Mouse (Mus musculus) heart, embryonic 13.5 days (tissue): ENCODE data around the gene Kazn. TPM values are rescaled to one million over a fixed set of nuclear protein-coding genes. Genes with fewer than 3 reads are reported as not detected.
A peak's percentile ranks its signal among the peaks of the same experiment; 100 is the strongest.

Experiments
- ATAC-seq: fragments of 200-750 bp; cut with Nextera tagmentation; 2 replicates; pipeline ENCODE4 v1.8.0; 2017; ENCODE audit warnings: moderate TSS enrichment; ENCODE audit not compliant: insufficient number of reproducible peaks, low FRiP score, low TSS enrichment; ENCODE audit errors: extremely low read depth
- H3K27ac ChIP-seq: fragments of 300-500 bp; sonication (generic); replicated peaks from 2 replicates; pipeline ENCODE4 v1.5.1; 2015; ENCODE audit warnings: moderate library complexity, mild to moderate bottlenecking, inconsistent platforms
- H3K27me3 ChIP-seq: fragments of 300-500 bp; sonication (generic); replicated peaks from 2 replicates; pipeline ENCODE4 v1.6.1; 2015; ENCODE audit warnings: mild to moderate bottlenecking, inconsistent platforms
- H3K36me3 ChIP-seq: fragments of 300-500 bp; sonication (generic); 2 replicates; pipeline ENCODE4 v1.6.1; 2015; ENCODE audit warnings: mild to moderate bottlenecking, inconsistent platforms
- H3K4me1 ChIP-seq: fragments of 300-500 bp; sonication (generic); 2 replicates; pipeline ENCODE4 v1.6.1; 2015; ENCODE audit warnings: inconsistent platforms
- H3K4me2 ChIP-seq: fragments of 300-500 bp; sonication (generic); 2 replicates; pipeline ENCODE4 v1.6.1; 2015; ENCODE audit warnings: inconsistent platforms, mild to moderate bottlenecking, moderate library complexity
- H3K4me3 ChIP-seq: fragments of 300-500 bp; sonication (generic); 2 replicates; pipeline ENCODE4 v1.5.1; 2015; ENCODE audit warnings: moderate library complexity, mild to moderate bottlenecking, inconsistent platforms
- H3K9ac ChIP-seq: fragments of 300-500 bp; sonication (generic); 2 replicates; pipeline ENCODE4 v1.6.1; 2015; ENCODE audit warnings: inconsistent platforms, mild to moderate bottlenecking, moderate library complexity
- H3K9me3 ChIP-seq: fragments of 300-500 bp; sonication (generic); 2 replicates; pipeline ENCODE4 v1.6.1; 2016; ENCODE audit warnings: inconsistent platforms
- WGBS: fragments of 180-500 bp; shearing (Covaris S2); methylation state at CpG from one replicate; pipeline ENCODE4 v1.1.7; 2015; ENCODE audit warnings: mixed read lengths; 5-methylcytosine and 5-hydroxymethylcytosine counted together
- polyA plus RNA-seq: library from polyadenylated mRNA; unstranded; fragments of >200 nt; fragmentation: Nextera tagmentation; extraction: Ambion mirVana; gene quantifications from 2 replicates; pipeline ENCODE4 v1.2.1, GENCODE M21; 2015

Kazn gene
- polyA plus RNA-seq, 1 experiment from 2014 or later: 5.8 TPM

- H3K27ac ChIP-seq: peak overlapping the region; percentile 91; the same call in 1 of the 2 replicates
Measured at GRCm38 (mm10) chr4:142083193-142083592, 156.0 kb downstream of the Kazn start.

GRCm38 (mm10) chr4:142082703-142083102, 156.5 kb downstream of the Kazn start:
- Histone ChIP-seq H3K9ac (peak overlapping the region; percentile 91; the same call in 1 of the 2 replicates), H3K27ac (no peak overlapping the region), H3K4me3 (peak overlapping the region; percentile 81), H3K4me2 (peak overlapping the region; percentile 91), H3K4me1 (peaks cover 59% of the 10 kb centered on the region), H3K9me3 (no peaks in the 10 kb centered on the region), H3K27me3 (peaks cover 22% of the 10 kb centered on the region), H3K36me3 (no peaks in the 10 kb centered on the region)
- ATAC-seq: no peak
- 67% methylated on average over 4 of the region's 4 CpGs for WGBS

More at GRCm38 (mm10) chr4:142083193-142083592, 156.0 kb downstream of the Kazn start:
- Histone ChIP-seq H3K27me3 (peaks cover 22% of the 10 kb centered on the region), H3K9me3 (no peaks in the 10 kb centered on the region), H3K9ac (peak overlapping the region; percentile 91), H3K4me1 (peaks cover 55% of the 10 kb centered on the region), H3K4me3 (peak overlapping the region; percentile 81), H3K36me3 (no peaks in the 10 kb centered on the region), H3K4me2 (peak overlapping the region; percentile 91)
- 51% methylated on average over 6 of the region's 6 CpGs for WGBS
- ATAC-seq: no peak

- Histone ChIP-seq H3K9me3 (no peaks in the 10 kb centered on the region), H3K27ac (peak overlapping the region; percentile 43), H3K27me3 (peaks cover 22% of the 10 kb centered on the region), H3K4me3 (no peak overlapping the region), H3K36me3 (no peaks in the 10 kb centered on the region), H3K4me2 (peak overlapping the region; percentile 36), H3K4me1 (peaks cover 69% of the 10 kb centered on the region), H3K9ac (peak overlapping the region; percentile 68)
- ATAC-seq: no peak
- WGBS: 46% methylated on average over 13 of the region's 13 CpGs
Measured at GRCm38 (mm10) chr4:142081631-142082283, 157.4 kb downstream of the Kazn start.

GRCm38 (mm10) chr4:142080901-142081630, 158.1 kb downstream of the Kazn start:
- Histone ChIP-seq H3K27ac (peak overlapping the region; percentile 43), H3K4me2 (peak overlapping the region; percentile 36), H3K4me1 (peaks cover 70% of the 10 kb centered on the region), H3K4me3 (no peak overlapping the region), H3K9me3 (no peaks in the 10 kb centered on the region), H3K27me3 (peaks cover 17% of the 10 kb centered on the region), H3K9ac (peak overlapping the region; percentile 68), H3K36me3 (no peaks in the 10 kb centered on the region)
- no peak for ATAC-seq
- 58% methylated on average over 18 of the region's 18 CpGs for WGBS

- H3K9me3 ChIP-seq: no peaks in the 10 kb centered on the region
- H3K9ac ChIP-seq: no peak overlapping the region
- no peaks in the 10 kb centered on the region for H3K36me3 ChIP-seq
- peaks cover 74% of the 10 kb centered on the region for H3K4me1 ChIP-seq
- H3K4me2 ChIP-seq: no peak overlapping the region
- no peak overlapping the region for H3K4me3 ChIP-seq
- no peak for ATAC-seq
- H3K27ac ChIP-seq: peak overlapping the region; percentile 67
- peaks cover 13% of the 10 kb centered on the region for H3K27me3 ChIP-seq
- 85% methylated on average over 4 of the region's 4 CpGs for WGBS
Measured at GRCm38 (mm10) chr4:142080487-142080767, 158.8 kb downstream of the Kazn start.

- Histone ChIP-seq H3K27me3 (peaks cover 10% of the 10 kb centered on the region; the same call in 1 of the 2 replicates), H3K9ac (0 out of 2 replicates have a peak overlapping the region, but pooled peaks have one; percentile 45), H3K9me3 (no peaks in the 10 kb centered on the region), H3K27ac (peak overlapping the region; percentile 67), H3K36me3 (no peaks in the 10 kb centered on the region), H3K4me3 (no peak overlapping the region), H3K4me2 (no peak overlapping the region), H3K4me1 (peaks cover 74% of the 10 kb centered on the region)
- WGBS: 54% methylated on average over 14 of the region's 14 CpGs
- no peak for ATAC-seq
Measured at GRCm38 (mm10) chr4:142079629-142080486, 159.3 kb downstream of the Kazn start.

- Histone ChIP-seq H3K4me2 (peak overlapping the region; percentile 49), H3K4me3 (no peak overlapping the region), H3K27me3 (peaks cover 3% of the 10 kb centered on the region; the same call in 1 of the 2 replicates), H3K9ac (peak overlapping the region; percentile 48; the same call in 1 of the 2 replicates), H3K36me3 (no peaks in the 10 kb centered on the region), H3K4me1 (peaks cover 78% of the 10 kb centered on the region), H3K9me3 (no peaks in the 10 kb centered on the region), H3K27ac (peak overlapping the region; percentile 68)
- 28% methylated on average over 18 of the region's 18 CpGs for WGBS
- ATAC-seq: no peak
Measured at GRCm38 (mm10) chr4:142077572-142078271, 161.5 kb downstream of the Kazn start.

GRCm38 (mm10) chr4:142076883-142077282, 162.3 kb downstream of the Kazn start:
- Histone ChIP-seq H3K27me3 (no peaks in the 10 kb centered on the region), H3K9me3 (no peaks in the 10 kb centered on the region), H3K4me2 (no peak overlapping the region), H3K4me3 (no peak overlapping the region), H3K36me3 (no peaks in the 10 kb centered on the region), H3K4me1 (peaks cover 78% of the 10 kb centered on the region), H3K9ac (0 out of 2 replicates have a peak overlapping the region, but pooled peaks have one; percentile 9), H3K27ac (peak overlapping the region; percentile 68)
- ATAC-seq: no peak
- 56% methylated on average over 1 of the region's 1 CpGs for WGBS

GRCm38 (mm10) chr4:142075931-142076330, 163.3 kb downstream of the Kazn start:
- WGBS: 77% methylated on average over 11 of the region's 11 CpGs
- no peaks in the 10 kb centered on the region for H3K36me3 ChIP-seq
- H3K27ac ChIP-seq: no peak overlapping the region

GRCm38 (mm10) chr4:142074060-142074732, 165.0 kb downstream of the Kazn start:
- WGBS: 56% methylated on average over 13 of the region's 13 CpGs
- peaks cover 76% of the 10 kb centered on the region for H3K4me1 ChIP-seq

More at GRCm38 (mm10) chr4:142075931-142076330, 163.3 kb downstream of the Kazn start:
- H3K9me3 ChIP-seq: no peaks in the 10 kb centered on the region
- no peaks in the 10 kb centered on the region for H3K27me3 ChIP-seq
- H3K4me1 ChIP-seq: peaks cover 78% of the 10 kb centered on the region
- ATAC-seq: no peak
- no peak overlapping the region for H3K9ac ChIP-seq
- no peak overlapping the region for H3K4me2 ChIP-seq
- H3K4me3 ChIP-seq: no peak overlapping the region

More at GRCm38 (mm10) chr4:142074060-142074732, 165.0 kb downstream of the Kazn start:
- ATAC-seq: no peak
- Histone ChIP-seq H3K27ac (no peak overlapping the region), H3K9ac (no peak overlapping the region), H3K4me2 (no peak overlapping the region), H3K27me3 (peaks cover 8% of the 10 kb centered on the region; the same call in 1 of the 2 replicates), H3K36me3 (no peaks in the 10 kb centered on the region), H3K4me3 (no peak overlapping the region), H3K9me3 (no peaks in the 10 kb centered on the region)
